Mouse (Mus musculus) c-Kit-negative CD71-positive TER-119-positive erythroid progenitor cells, embryonic 14.5 days (primary cell): Measurements from ENCODE around the gene Huwe1.

ENCODE experiments used
- DNase-seq: peaks from one replicate; pipeline ENCODE4 v3.0.0-alpha.2; 2013; ENCODE audit warnings: low read depth, low spot score

Gene Huwe1

GRCm38 (mm10) chrX:151800701-151801511, at the start of gene Huwe1:
Gene Huwe1, plus strand, starts transcription at chrX:151800807.
- no peak for DNase-seq

GRCm38 (mm10) chrX:151780348-151780747, 20.3 kb upstream of the Huwe1 start:
- DNase-seq, result no peak

- no peak for DNase-seq
Measured at GRCm38 (mm10) chrX:151782939-151783338, 17.7 kb upstream of the Huwe1 start.

GRCm38 (mm10) chrX:151792766-151793165, 7.8 kb upstream of the Huwe1 start:
- DNase-seq, result no peak

- no peak for DNase-seq
Measured at GRCm38 (mm10) chrX:151797970-151798369, 2.6 kb upstream of the Huwe1 start.

- DNase-seq, result no peak
Measured at GRCm38 (mm10) chrX:151802328-151802955, 1.8 kb downstream of the Huwe1 start.

GRCm38 (mm10) chrX:151802956-151803776, 2.6 kb downstream of the Huwe1 start:
- peak; percentile 93 for DNase-seq

GRCm38 (mm10) chrX:151803777-151804101, 3.1 kb downstream of the Huwe1 start:
- no peak for DNase-seq

GRCm38 (mm10) chrX:151804388-151804787, 3.8 kb downstream of the Huwe1 start:
- no peak for DNase-seq

GRCm38 (mm10) chrX:151811481-151811880, 10.9 kb downstream of the Huwe1 start:
- no peak for DNase-seq

GRCm38 (mm10) chrX:151813656-151814055, 13.0 kb downstream of the Huwe1 start:
- no peak for DNase-seq

GRCm38 (mm10) chrX:151817712-151818111, 17.1 kb downstream of the Huwe1 start:
- no peak for DNase-seq

GRCm38 (mm10) chrX:151828971-151829370, 28.4 kb downstream of the Huwe1 start:
- DNase-seq, result no peak

GRCm38 (mm10) chrX:151831260-151831659, 30.7 kb downstream of the Huwe1 start:
- no peak for DNase-seq

- DNase-seq, result no peak
Measured at GRCm38 (mm10) chrX:151832982-151833381, 32.4 kb downstream of the Huwe1 start.

GRCm38 (mm10) chrX:151859436-151859835, 58.8 kb downstream of the Huwe1 start:
- DNase-seq, result no peak

GRCm38 (mm10) chrX:151910692-151911091, 110.1 kb downstream of the Huwe1 start:
- no peak for DNase-seq

GRCm38 (mm10) chrX:151912267-151912666, 111.7 kb downstream of the Huwe1 start:
- DNase-seq, result no peak

- no peak for DNase-seq
Measured at GRCm38 (mm10) chrX:151929390-151929789, 128.8 kb downstream of the Huwe1 start.

GRCm38 (mm10) chrX:151938852-151939251, 138.2 kb downstream of the Huwe1 start:
- DNase-seq, result no peak

GRCm38 (mm10) chrX:151946986-151947385, 146.4 kb downstream of the Huwe1 start:
- no peak for DNase-seq

- no peak for DNase-seq
Measured at GRCm38 (mm10) chrX:151947781-151948180, 147.2 kb downstream of the Huwe1 start.
